Mouse (Mus musculus): Measurements from ENCODE around the gene Tcl1b4.
"Not testable (repeated sequence)": the region's sequence is repeated elsewhere in the genome, so short reads cannot be mapped to it uniquely, and the experiment has no call there.

DNA sequence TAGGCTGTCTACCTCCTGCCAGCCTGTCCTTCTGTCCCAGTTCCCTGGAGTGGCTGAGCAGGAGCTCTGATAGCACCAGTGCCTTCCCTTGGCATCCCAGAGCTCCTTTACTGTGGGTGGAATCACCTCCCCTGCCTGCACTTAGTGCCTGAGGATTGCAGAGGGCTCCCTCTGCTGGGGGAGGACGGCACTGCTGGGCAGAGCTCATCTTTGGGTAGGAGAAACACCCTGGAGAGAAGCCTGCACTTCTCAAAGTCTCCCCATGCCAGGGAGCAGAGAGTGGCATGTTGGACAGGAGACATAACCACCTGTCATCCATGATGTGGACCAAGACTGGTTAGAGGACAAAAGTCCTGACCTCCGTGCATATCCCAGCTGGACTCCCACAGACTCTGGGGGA is 12.8 kb upstream of the Tcl1b4 start:
- TF ChIP-seq CTCF (IDR thresholded peaks at IDR 0.05; ENCODE audit: low read depth), result peak; percentile 61
- not testable (repeated sequence) for TF ChIP-seq EP300 (optimal IDR thresholded peaks at IDR 0.05)
